Mouse (Mus musculus): ENCODE measurements at regions not wholly inside any gene's neighbourhood (a gene's known extent, or its start where the extent isn't known, plus 50 kb on each side); places are given as distances from the start of the nearest gene placed in this dataset.

GRCm38 (mm10) chr9:61746401-61746800 lies 167.9 kb downstream of the Rplp1 start:
- TF ChIP-seq CTCF (IDR thresholded peaks at IDR 0.05; ENCODE audit: low read depth) (no peak), EP300 (optimal IDR thresholded peaks at IDR 0.05) (no peak)

Measured in stomach, postnatal 0 days (tissue).